Comparison of ENCODE assay signal across 20 mouse cellular contexts in genomic region chr7:40275078-40275477, GRCm38 (mm10).
DNase-seq lines count a peak whose midpoint lies in the region; ATAC-seq and TF ChIP-seq lines count a peak whose summit lies in the region.
"Had no signal": no experiment of that assay in that cellular context is flagged by ENCODE, and none has a peak within 500 bp of the region (broad histone marks: within the 10 kb centered on the region; RNA-seq: fewer than 3 reads in every experiment).

No protein-coding gene starts in this region.

- no peak overlapping the region for H3K4me2 ChIP-seq in midbrain, embryonic 14.5 days (ENCODE audit: low read length)
- H3K4me2 ChIP-seq in midbrain, postnatal 0 days (ENCODE audit: low read depth, low read length, poor library complexity, severe bottlenecking): no peak overlapping the region
- H3K4me2 ChIP-seq in hindbrain, embryonic 12.5 days (replicated peaks): no peak overlapping the region
- H3K4me2 ChIP-seq: forebrain, embryonic 15.5 days; heart, embryonic 12.5 days; liver, embryonic 13.5 days; midbrain, embryonic 13.5 days had no signal

- TF ChIP-seq CTCF in midbrain, postnatal 0 days (IDR thresholded peaks at IDR 0.05): no peak

- ATAC-seq in midbrain, embryonic 14.5 days (ENCODE audit: low FRiP score, low TSS enrichment): no peak
- ATAC-seq in midbrain, postnatal 0 days (ENCODE audit: low FRiP score): no peak
- peak; percentile 80; the same call in 1 of the 2 replicates for ATAC-seq in hindbrain, embryonic 12.5 days (ENCODE audit: low FRiP score)
- ATAC-seq: forebrain, embryonic 15.5 days; intestine, postnatal 0 days had no signal

- no peaks in the 10 kb centered on the region for H3K9me3 ChIP-seq in midbrain, embryonic 14.5 days (ENCODE audit: control insufficient read depth, low read length)
- H3K9me3 ChIP-seq in midbrain, postnatal 0 days (ENCODE audit: low read length): no peaks in the 10 kb centered on the region
- no peaks in the 10 kb centered on the region for H3K9me3 ChIP-seq in hindbrain, embryonic 12.5 days (replicated peaks)
- H3K9me3 ChIP-seq: forebrain, embryonic 15.5 days; heart, embryonic 12.5 days; liver, embryonic 13.5 days; midbrain, embryonic 13.5 days had no signal

- H3K4me3 ChIP-seq in midbrain, embryonic 14.5 days (replicated peaks; ENCODE audit: low read depth, low read length): no peak overlapping the region
- H3K4me3 ChIP-seq in midbrain, postnatal 0 days (ENCODE audit: low read depth, low read length): no peak overlapping the region
- no peak overlapping the region for H3K4me3 ChIP-seq in hindbrain, embryonic 12.5 days
- H3K4me3 ChIP-seq: forebrain, embryonic 15.5 days; heart, embryonic 12.5 days; liver, embryonic 13.5 days; midbrain, embryonic 13.5 days had no signal

- H3K9ac ChIP-seq in midbrain, embryonic 14.5 days (replicated peaks; ENCODE audit: low read length): no peak overlapping the region
- no peak overlapping the region for H3K9ac ChIP-seq in midbrain, postnatal 0 days (replicated peaks; ENCODE audit: low read length, poor library complexity, severe bottlenecking)
- no peak overlapping the region for H3K9ac ChIP-seq in hindbrain, embryonic 12.5 days
- H3K9ac ChIP-seq: forebrain, embryonic 15.5 days; heart, embryonic 12.5 days; liver, embryonic 13.5 days; midbrain, embryonic 13.5 days had no signal

- H3K4me1 ChIP-seq in midbrain, embryonic 14.5 days (ENCODE audit: control insufficient read depth, insufficient read depth, low read length): peaks cover 6% of the 10 kb centered on the region
- peaks cover 5% of the 10 kb centered on the region; the same call in 1 of the 2 replicates for H3K4me1 ChIP-seq in midbrain, postnatal 0 days (ENCODE audit: insufficient read depth, low read length)
- peaks cover 21% of the 10 kb centered on the region for H3K4me1 ChIP-seq in hindbrain, embryonic 12.5 days
- H3K4me1 ChIP-seq: forebrain, embryonic 15.5 days; heart, embryonic 12.5 days; liver, embryonic 13.5 days had no signal

- peak; percentile 4 to 10 for DNase-seq in kidney, postnatal 4 days
- DNase-seq in kidney, postnatal 25 days: no peak
- DNase-seq in midbrain, embryonic 14.5 days: peak; percentile 54
- DNase-seq in midbrain, postnatal 0 days (ENCODE audit: low spot score): no peak
- DNase-seq in cerebellum, adult 11-12 months: no peak
- no peak for DNase-seq in frontal cortex, postnatal 10 days (ENCODE audit: low spot score in 2 of 2)
- DNase-seq: cerebellum, adult 18-20 months; gastrocnemius, postnatal 10 days; heart, postnatal 10 days; kidney, postnatal 36 days; liver, embryonic 13.5 days; lung, adult 2 months; lung, postnatal 14 days; right cerebral cortex, postnatal 25 days; spleen, adult 18-20 months had no signal

- whole genome bisulfite sequencing in midbrain, embryonic 14.5 days: 33% methylated on average over 9 of the region's 9 CpGs
- WGBS in midbrain, postnatal 0 days: 35% methylated on average over 9 of the region's 9 CpGs
- WGBS in hindbrain, embryonic 12.5 days: 39% methylated on average over 9 of the region's 9 CpGs

- no peak overlapping the region for H3K27ac ChIP-seq in midbrain, embryonic 14.5 days (replicated peaks; ENCODE audit: low read depth, low read length)
- H3K27ac ChIP-seq in midbrain, postnatal 0 days (ENCODE audit: low read depth, low read length): no peak overlapping the region
- no peak overlapping the region for H3K27ac ChIP-seq in hindbrain, embryonic 12.5 days
- H3K27ac ChIP-seq: forebrain, embryonic 15.5 days; liver, embryonic 13.5 days; midbrain, embryonic 13.5 days had no signal

- no peaks in the 10 kb centered on the region for H3K36me3 ChIP-seq in midbrain, embryonic 14.5 days (ENCODE audit: control insufficient read depth, insufficient read depth, low read length)
- H3K36me3 ChIP-seq in midbrain, postnatal 0 days (ENCODE audit: insufficient read depth, low read length): no peaks in the 10 kb centered on the region
- H3K36me3 ChIP-seq in hindbrain, embryonic 12.5 days: no peaks in the 10 kb centered on the region
- H3K36me3 ChIP-seq: forebrain, embryonic 15.5 days; heart, embryonic 12.5 days; liver, embryonic 13.5 days; midbrain, embryonic 13.5 days had no signal

- peaks cover 4% of the 10 kb centered on the region; the same call in 1 of the 2 replicates for H3K27me3 ChIP-seq in midbrain, embryonic 14.5 days (ENCODE audit: control insufficient read depth, insufficient read depth, low read length)
- peaks cover 5% of the 10 kb centered on the region; the same call in 1 of the 2 replicates for H3K27me3 ChIP-seq in midbrain, postnatal 0 days (ENCODE audit: insufficient read depth, low read length)
- no peaks in the 10 kb centered on the region for H3K27me3 ChIP-seq in hindbrain, embryonic 12.5 days
- H3K27me3 ChIP-seq: forebrain, embryonic 15.5 days; heart, embryonic 12.5 days; liver, embryonic 13.5 days had no signal

Comparison
In these comparisons a context has a peak if more than half of its experiments do, and no peak if none do; other contexts are left out.
1. DNase-seq: peak in kidney, postnatal 4 days (2 of 2) and midbrain, embryonic 14.5 days (single experiment); none in kidney, postnatal 25 days (0 of 2), midbrain, postnatal 0 days (single experiment), cerebellum, adult 11-12 months (single experiment) and frontal cortex, postnatal 10 days (0 of 2).